Mouse (Mus musculus): ENCODE measurements at regions not wholly inside any gene's neighbourhood (a gene's known extent, or its start where the extent isn't known, plus 50 kb on each side); places are given as distances from the start of the nearest gene placed in this dataset.

DNA sequence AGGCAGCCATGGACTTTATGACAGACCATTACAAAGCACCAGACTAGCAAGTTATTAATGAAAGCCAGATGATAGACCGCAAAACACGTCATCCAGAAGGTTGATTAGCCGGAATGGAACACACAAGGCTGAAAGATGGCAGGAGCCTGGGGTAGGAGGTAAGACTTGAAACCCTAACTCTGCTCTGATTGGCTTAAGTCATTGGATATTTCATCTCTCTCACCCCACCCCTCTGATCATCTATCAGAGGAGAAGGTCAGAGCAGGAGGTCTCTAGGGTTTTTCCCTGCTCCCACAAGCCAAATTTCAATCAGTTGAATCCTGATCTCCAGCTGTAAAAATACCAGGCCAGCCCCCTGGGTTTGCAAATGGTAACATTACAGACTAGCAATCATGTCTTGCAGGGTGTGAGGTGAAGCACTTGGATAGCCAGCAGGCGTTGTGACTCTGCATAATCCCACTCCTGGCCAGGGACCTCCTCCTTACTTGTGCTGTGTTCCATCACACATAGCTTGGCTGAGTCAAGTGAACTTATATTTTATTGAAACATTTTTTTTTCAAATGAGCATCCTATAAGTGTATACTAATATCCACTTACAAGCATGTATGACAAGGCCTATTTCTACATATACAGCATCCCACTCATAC, 114.6 kb upstream of the Tnp1 start:
- H3K79me3 ChIP-seq (ENCODE audit: low read depth), result no peaks in the 10 kb centered on the region
- no peaks in the 10 kb centered on the region for H3K36me3 ChIP-seq (ENCODE audit: control insufficient read depth, insufficient read depth)
- H3K27me3 ChIP-seq (ENCODE audit: control insufficient read depth, insufficient read depth, insufficient read length), result no peaks in the 10 kb centered on the region
- no peaks in the 10 kb centered on the region for H3K79me2 ChIP-seq (ENCODE audit: control insufficient read depth, insufficient read depth)
- TF ChIP-seq CEBPB (IDR thresholded peaks at IDR 0.05; ENCODE audit: low read depth) (no peak), MYOD1 (IDR thresholded peaks at IDR 0.05; ENCODE audit: control insufficient read depth, insufficient read length, low read depth) (no peak)
- H3K4me3 ChIP-seq (ENCODE audit: insufficient read depth, poor library complexity, severe bottlenecking), result no peak overlapping the region
- H3ac ChIP-seq (ENCODE audit: control insufficient read depth, insufficient read length, low read depth), result no peak overlapping the region

DNA sequence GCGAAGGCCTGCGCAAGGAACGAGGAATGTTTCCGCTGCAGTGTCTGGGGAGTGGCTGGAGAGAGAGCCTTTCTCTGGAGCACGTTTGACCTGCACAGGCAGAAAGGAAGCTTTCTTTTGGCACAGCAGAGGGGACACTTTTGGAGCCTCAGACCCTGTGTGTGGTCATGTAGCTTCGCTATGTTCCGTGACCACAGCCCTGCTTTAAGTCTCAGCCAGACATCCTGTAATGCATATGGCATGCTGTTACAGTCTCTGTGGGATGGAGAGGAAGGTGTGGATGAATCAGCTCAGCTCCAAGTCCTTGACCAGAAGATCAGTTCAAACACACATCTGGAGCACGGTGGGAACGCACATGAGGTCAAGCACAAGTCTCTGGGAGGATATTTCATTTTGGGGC, 107.3 kb upstream of the Tnp1 start:
- Histone ChIP-seq H3K4me3 (ENCODE audit: insufficient read depth, poor library complexity, severe bottlenecking) (no peak overlapping the region), H3K27me3 (ENCODE audit: control insufficient read depth, insufficient read depth, insufficient read length) (no peaks in the 10 kb centered on the region), H3K79me3 (ENCODE audit: low read depth) (no peaks in the 10 kb centered on the region), H3K79me2 (ENCODE audit: control insufficient read depth, insufficient read depth) (no peaks in the 10 kb centered on the region), H3ac (ENCODE audit: control insufficient read depth, insufficient read length, low read depth) (no peak overlapping the region), H3K36me3 (ENCODE audit: control insufficient read depth, insufficient read depth) (no peaks in the 10 kb centered on the region)
- TF ChIP-seq MAX (IDR thresholded peaks at IDR 0.05) (no peak), FOSL1 (IDR thresholded peaks at IDR 0.05; ENCODE audit: insufficient read depth, low read length, poor library complexity, severe bottlenecking) (no peak), MYOD1 (IDR thresholded peaks at IDR 0.05; ENCODE audit: control insufficient read depth, insufficient read length, low read depth) (no peak), CEBPB (IDR thresholded peaks at IDR 0.05; ENCODE audit: low read depth) (no peak)

GRCm38 (mm10) chr1:73118661-73119060, 103.0 kb upstream of the Tnp1 start:
- Histone ChIP-seq H3ac (ENCODE audit: control insufficient read depth, insufficient read length, low read depth) (no peak overlapping the region), H3K36me3 (ENCODE audit: control insufficient read depth, insufficient read depth) (no peaks in the 10 kb centered on the region), H3K4me3 (ENCODE audit: insufficient read depth, poor library complexity, severe bottlenecking) (no peak overlapping the region), H3K79me2 (ENCODE audit: control insufficient read depth, insufficient read depth) (no peaks in the 10 kb centered on the region), H3K79me3 (ENCODE audit: low read depth) (no peaks in the 10 kb centered on the region), H3K27me3 (ENCODE audit: control insufficient read depth, insufficient read depth, insufficient read length) (no peaks in the 10 kb centered on the region)
- no peak for TF ChIP-seq FOSL1 (IDR thresholded peaks at IDR 0.05; ENCODE audit: insufficient read depth, low read length, poor library complexity, severe bottlenecking)
- no peak for TF ChIP-seq MYOD1 (IDR thresholded peaks at IDR 0.05; ENCODE audit: control insufficient read depth, insufficient read length, low read depth)
- no peak for TF ChIP-seq MYOG (IDR thresholded peaks at IDR 0.05; ENCODE audit: control insufficient read depth, extremely low read depth, insufficient read length)
- no peak for TF ChIP-seq CEBPB (IDR thresholded peaks at IDR 0.05; ENCODE audit: low read depth)
- TF ChIP-seq USF1 (IDR thresholded peaks at IDR 0.05; ENCODE audit: low read depth), result no peak
- no peak for TF ChIP-seq CTCF (IDR thresholded peaks at IDR 0.05; ENCODE audit: control insufficient read depth, insufficient read depth, insufficient read length)
- TF ChIP-seq MAX (IDR thresholded peaks at IDR 0.05), result no peak

DNA sequence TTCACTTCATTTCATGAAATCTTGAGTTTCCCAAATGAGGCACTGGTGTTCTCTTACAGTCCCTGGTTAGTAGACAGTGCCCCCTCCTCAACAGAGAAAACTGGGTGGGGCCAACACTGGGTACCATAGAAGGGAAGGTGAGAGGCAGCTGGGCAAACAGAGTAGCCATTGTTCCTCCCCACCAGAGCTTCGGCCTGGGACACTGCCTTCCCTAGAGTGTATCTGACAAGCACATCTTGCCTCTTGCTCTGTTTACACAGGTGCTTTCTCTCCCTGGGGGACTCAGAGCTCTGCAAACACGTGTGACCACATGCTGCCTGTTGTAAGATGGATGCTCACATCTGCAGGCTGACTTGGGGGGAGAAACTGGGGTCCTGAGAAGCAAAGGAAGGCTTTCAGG, 100.8 kb upstream of the Tnp1 start:
- no peaks in the 10 kb centered on the region for H3K27me3 ChIP-seq (ENCODE audit: control insufficient read depth, insufficient read depth, insufficient read length)
- TF ChIP-seq MYOD1 (IDR thresholded peaks at IDR 0.05; ENCODE audit: control insufficient read depth, insufficient read length, low read depth) (peak; percentile 58), FOSL1 (IDR thresholded peaks at IDR 0.05; ENCODE audit: insufficient read depth, low read length, poor library complexity, severe bottlenecking) (no peak)
- no peak overlapping the region for H3K4me3 ChIP-seq (ENCODE audit: insufficient read depth, poor library complexity, severe bottlenecking)
- H3ac ChIP-seq (ENCODE audit: control insufficient read depth, insufficient read length, low read depth), result no peak overlapping the region
- no peaks in the 10 kb centered on the region for H3K79me3 ChIP-seq (ENCODE audit: low read depth)
- no peaks in the 10 kb centered on the region for H3K36me3 ChIP-seq (ENCODE audit: control insufficient read depth, insufficient read depth)
- no peaks in the 10 kb centered on the region for H3K79me2 ChIP-seq (ENCODE audit: control insufficient read depth, insufficient read depth)

DNA sequence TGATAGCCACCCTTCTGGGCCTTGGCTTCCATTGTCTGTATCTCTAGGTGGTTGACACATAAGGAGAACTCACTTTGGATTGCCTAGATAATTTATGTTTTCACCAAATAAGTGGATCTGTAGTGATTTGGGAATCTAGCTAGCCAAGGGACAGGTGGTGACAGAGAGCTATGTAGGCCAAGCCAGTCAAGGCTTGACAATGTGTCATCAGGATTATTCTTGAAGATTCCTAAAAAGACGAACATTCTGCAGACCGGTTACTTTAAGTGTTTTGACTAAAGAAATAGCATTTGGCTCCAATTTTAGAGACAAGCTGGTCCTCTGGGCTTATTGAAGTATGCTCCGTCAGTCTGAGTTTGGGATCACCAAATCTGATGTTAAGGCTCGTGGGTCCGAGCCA, 100.1 kb upstream of the Tnp1 start:
- TF ChIP-seq FOSL1 (IDR thresholded peaks at IDR 0.05; ENCODE audit: insufficient read depth, low read length, poor library complexity, severe bottlenecking), result no peak
- TF ChIP-seq MYOD1 (IDR thresholded peaks at IDR 0.05; ENCODE audit: control insufficient read depth, insufficient read length, low read depth), result no peak
- no peak for TF ChIP-seq USF1 (IDR thresholded peaks at IDR 0.05; ENCODE audit: low read depth)
- TF ChIP-seq CEBPB (IDR thresholded peaks at IDR 0.05; ENCODE audit: low read depth), result no peak
- no peak for TF ChIP-seq MYOG (IDR thresholded peaks at IDR 0.05; ENCODE audit: control insufficient read depth, extremely low read depth, insufficient read length)
- TF ChIP-seq MAX (IDR thresholded peaks at IDR 0.05), result no peak
- no peak for TF ChIP-seq CTCF (IDR thresholded peaks at IDR 0.05; ENCODE audit: control insufficient read depth, insufficient read depth, insufficient read length)
- H3K27me3 ChIP-seq (ENCODE audit: control insufficient read depth, insufficient read depth, insufficient read length), result no peaks in the 10 kb centered on the region
- no peak overlapping the region for H3K4me3 ChIP-seq (ENCODE audit: insufficient read depth, poor library complexity, severe bottlenecking)
- H3ac ChIP-seq (ENCODE audit: control insufficient read depth, insufficient read length, low read depth), result no peak overlapping the region
- no peaks in the 10 kb centered on the region for H3K79me3 ChIP-seq (ENCODE audit: low read depth)
- no peaks in the 10 kb centered on the region for H3K36me3 ChIP-seq (ENCODE audit: control insufficient read depth, insufficient read depth)
- no peaks in the 10 kb centered on the region for H3K79me2 ChIP-seq (ENCODE audit: control insufficient read depth, insufficient read depth)

DNA sequence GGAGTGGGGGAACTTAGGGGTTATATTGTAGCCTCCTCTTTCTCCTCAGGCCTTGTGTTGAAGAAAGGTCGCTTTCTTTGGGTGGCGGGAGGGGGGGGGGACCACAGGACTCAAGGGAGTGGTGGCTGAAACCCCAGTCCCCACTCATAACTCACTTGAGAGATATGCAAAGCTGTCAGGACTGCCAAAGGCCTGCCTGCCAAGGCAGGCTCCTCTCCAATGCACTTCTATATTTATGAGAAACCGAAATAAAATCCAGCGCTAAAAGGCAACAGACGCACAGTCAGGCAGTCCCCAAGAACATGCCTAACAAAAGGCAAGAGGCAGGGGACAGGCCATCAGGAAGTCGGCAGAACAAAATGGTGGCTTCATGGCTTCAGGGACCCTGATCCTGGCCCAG, 97.4 kb upstream of the Tnp1 start:
- Histone ChIP-seq H3K27me3 (ENCODE audit: control insufficient read depth, insufficient read depth, insufficient read length) (no peaks in the 10 kb centered on the region), H3ac (ENCODE audit: control insufficient read depth, insufficient read length, low read depth) (no peak overlapping the region), H3K36me3 (ENCODE audit: control insufficient read depth, insufficient read depth) (no peaks in the 10 kb centered on the region), H3K79me2 (ENCODE audit: control insufficient read depth, insufficient read depth) (no peaks in the 10 kb centered on the region), H3K79me3 (ENCODE audit: low read depth) (no peaks in the 10 kb centered on the region), H3K4me3 (ENCODE audit: insufficient read depth, poor library complexity, severe bottlenecking) (no peak overlapping the region)
- TF ChIP-seq CTCF (IDR thresholded peaks at IDR 0.05; ENCODE audit: control insufficient read depth, insufficient read depth, insufficient read length) (no peak), MYOD1 (IDR thresholded peaks at IDR 0.05; ENCODE audit: control insufficient read depth, insufficient read length, low read depth) (no peak), FOSL1 (IDR thresholded peaks at IDR 0.05; ENCODE audit: insufficient read depth, low read length, poor library complexity, severe bottlenecking) (no peak), USF1 (IDR thresholded peaks at IDR 0.05; ENCODE audit: low read depth) (no peak), MAX (IDR thresholded peaks at IDR 0.05) (no peak), MYOG (IDR thresholded peaks at IDR 0.05; ENCODE audit: control insufficient read depth, extremely low read depth, insufficient read length) (no peak), CEBPB (IDR thresholded peaks at IDR 0.05; ENCODE audit: low read depth) (no peak)

All from C2C12 (cell line).